Mouse (Mus musculus) layer of hippocampus, postnatal 36 days (tissue): ENCODE measurements around the gene Htr1d. TPM values are rescaled to one million over a fixed set of nuclear protein-coding genes. Genes with fewer than 3 reads are reported as not detected.
A peak's percentile ranks its signal among the peaks of the same experiment; 100 is the strongest.

Experiments
- DNase-seq, 2 experiments: peaks; one replicate each; pipeline ENCODE4 v3.0.0; 2022
- total RNA-seq, 2 experiments: library from RNA; stranded (reverse); gene quantifications; 2 replicates each; pipeline ENCODE4 v1.2.3; 2021

Htr1d gene
- total RNA-seq: under 1 TPM; 0.12 to 0.28 TPM

DNA sequence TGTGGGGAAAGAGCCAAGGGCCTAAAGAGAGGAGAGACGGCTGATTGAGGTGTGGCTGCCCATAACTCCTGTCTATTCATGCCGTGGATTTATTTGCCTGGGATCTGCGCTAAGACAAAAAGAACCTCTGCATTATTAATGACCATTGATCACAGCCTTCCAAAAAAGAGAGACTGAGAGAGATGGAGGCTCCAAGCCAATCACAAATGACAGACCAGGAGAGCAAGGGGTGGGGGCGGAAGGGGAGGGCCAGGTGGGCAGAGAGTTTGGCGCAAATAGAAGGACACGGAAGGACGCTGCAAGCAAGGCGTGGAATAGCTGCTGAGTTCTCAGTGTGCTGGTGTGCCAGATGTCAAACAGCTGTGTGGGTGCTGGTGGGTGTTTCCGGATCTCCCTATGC lies at the start of gene Htr1d:
Htr1d (plus strand) TSS at position 301 of the 400 bp plus-strand sequence.
- DNase-seq: no peak

DNA sequence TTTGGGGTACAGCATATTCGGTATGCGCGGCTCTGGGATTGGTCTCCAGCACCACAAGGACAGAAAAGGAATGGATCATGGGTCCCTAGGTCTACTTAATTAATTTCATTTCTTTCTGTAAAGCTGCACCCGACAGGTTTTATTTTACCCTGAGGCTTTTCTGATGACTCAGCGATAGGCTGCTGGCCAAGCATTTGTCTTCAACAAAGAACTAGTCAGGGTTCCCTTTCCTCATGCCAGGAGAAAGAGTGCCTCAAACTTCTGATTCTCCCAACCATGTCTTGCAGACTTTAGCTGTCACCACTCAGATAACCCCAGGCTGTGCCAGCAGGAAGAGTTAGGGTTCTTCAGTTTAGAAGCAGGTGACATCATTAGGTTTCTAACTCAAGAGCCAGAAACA lies 46.3 kb upstream of the Htr1d start:
- no peak for DNase-seq

DNA sequence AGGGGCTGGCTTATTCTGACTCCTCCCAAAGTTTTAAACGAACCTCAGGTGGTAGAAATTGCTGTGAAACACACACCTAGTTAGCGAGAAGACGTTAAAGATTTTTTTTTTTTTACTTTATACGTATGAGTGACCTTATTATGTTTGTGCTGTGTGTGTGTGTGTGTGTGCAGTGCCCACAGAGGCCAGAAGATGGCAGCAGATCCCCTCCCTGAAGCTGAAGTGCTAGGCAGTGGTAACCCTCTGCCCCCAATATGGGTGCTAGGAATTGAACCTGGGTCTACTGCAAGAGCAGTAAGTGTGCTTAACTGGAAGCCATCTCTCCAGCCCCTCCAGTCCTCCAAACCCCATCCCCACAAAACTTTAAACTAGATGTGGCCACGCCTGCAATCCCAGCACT lies 40.3 kb upstream of the Htr1d start:
- DNase-seq: no peak

- DNase-seq: no peak
Observed at GRCm38 (mm10) chr4:136383839-136384238, 39.5 kb upstream of the Htr1d start.

- no peak for DNase-seq
Observed at GRCm38 (mm10) chr4:136387261-136387660, 36.1 kb upstream of the Htr1d start.

DNA sequence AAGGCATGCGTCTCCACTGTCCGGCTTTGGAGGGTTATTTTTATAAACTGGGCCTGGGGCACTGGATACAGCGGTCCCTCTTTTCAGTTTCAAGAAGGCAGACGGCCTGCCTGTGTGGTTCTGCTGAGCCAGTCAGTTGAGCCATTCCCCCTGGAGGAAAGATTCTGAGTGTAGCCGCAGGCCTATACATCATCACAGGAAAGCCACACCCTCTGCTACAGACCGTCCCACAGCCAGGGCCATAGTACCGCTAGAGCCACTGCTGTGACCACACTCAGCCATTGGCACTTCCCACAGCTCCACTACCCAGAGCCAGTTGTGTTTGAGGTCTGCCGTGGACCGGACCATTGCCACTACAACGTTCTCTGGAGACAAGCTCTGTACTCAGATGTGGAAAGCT lies 21.5 kb upstream of the Htr1d start:
- no peak for DNase-seq

DNA sequence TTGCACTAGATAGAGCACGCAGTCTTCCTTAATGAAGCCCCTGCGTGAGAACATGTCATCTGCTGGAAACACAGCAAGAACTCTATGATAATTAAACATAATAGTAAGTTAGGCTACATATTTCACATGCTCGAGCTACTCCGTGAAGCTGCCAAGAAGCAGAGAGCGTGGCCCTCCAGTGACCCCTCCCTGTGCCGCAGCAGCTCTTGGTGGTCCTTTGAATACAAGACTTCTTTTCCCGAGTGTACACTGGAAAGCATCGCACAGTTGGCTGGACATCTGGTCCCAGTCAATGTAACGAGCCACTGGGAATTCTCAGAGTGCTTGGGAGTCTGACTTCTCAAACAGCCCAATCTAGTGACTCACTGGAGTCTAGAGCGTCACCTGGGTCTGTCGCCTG lies 15.5 kb upstream of the Htr1d start:
- DNase-seq: no peak

- DNase-seq: no peak
Observed at GRCm38 (mm10) chr4:136411995-136412765, 11.1 kb upstream of the Htr1d start.

DNA sequence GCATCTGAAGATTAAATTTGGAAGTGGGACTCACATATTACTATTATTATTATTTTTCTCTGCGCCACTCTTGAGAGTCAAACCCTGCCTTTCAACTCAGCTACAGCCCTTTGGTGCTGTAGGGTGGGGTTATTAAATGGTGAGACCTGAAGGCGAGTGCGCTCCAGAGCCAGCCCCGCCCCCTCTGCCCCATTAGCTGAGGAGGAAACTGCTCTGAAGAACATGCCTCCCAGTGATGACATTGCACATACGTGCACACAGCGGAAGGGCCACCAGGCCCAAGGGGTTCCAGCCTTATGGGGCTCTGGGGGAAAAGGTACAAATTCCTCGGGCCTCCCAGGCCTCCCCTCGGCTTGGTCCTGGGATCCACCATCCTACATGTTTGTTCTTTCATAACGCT lies 7.8 kb upstream of the Htr1d start:
- no peak for DNase-seq

DNA sequence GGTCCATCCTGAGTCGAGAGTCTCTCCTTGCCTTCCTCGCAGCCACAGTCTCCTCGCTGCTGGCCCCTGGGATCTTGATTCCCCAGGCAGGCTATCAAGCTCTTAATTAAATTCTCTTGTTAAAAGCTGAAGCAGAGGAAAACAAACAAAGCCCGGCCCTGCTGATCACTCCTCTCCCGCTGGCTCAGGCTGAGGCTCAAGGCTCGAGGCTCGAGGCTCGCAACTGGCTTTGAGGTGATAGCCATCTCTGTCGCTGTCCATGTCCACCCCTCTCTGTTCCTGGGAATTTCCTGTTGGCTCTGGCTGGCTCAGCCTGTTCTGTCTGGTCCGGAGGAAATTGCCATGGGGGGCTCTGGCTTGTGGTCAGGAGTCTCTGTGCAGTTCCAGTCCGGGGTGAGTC lies 4.4 kb upstream of the Htr1d start:
- no peak for DNase-seq

DNA sequence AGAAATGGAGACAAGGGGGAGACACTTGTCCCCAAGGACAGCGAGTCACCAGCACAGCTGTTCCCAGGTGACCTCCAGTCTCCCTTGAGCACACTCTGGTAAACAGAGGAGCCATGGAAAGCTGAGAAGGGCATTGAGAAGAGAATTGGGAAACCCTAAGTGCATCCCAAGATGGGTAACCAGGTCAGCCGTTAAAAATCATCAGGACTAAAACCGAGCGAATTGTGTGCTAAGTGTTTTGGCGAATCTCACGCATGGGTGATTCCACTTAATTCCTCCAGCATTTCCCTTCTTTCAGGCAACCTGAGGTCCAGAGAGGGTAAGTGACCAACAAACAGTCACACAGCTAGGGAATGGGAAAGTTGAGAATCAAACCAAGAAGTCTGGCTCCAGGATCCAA lies 3.9 kb upstream of the Htr1d start:
- DNase-seq: no peak

GRCm38 (mm10) chr4:136424120-136424999 lies 1.0 kb downstream of the Htr1d start:
- DNase-seq: no peak

DNA sequence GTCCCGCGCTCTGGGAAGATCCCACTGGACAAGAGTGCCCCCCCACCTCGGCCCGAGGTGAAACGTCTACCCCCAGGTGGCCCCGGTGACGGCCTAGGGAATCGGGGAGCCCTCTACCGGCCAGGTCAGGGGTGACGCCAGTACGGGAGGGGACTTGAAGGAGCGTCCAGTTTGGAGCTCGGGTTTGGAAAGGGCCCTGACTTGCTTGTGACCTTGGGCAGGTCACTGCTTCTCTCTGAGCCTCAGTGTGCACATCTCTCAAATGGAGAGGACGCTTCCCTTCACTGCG lies 1.6 kb downstream of the Htr1d start:
- no peak for DNase-seq

DNA sequence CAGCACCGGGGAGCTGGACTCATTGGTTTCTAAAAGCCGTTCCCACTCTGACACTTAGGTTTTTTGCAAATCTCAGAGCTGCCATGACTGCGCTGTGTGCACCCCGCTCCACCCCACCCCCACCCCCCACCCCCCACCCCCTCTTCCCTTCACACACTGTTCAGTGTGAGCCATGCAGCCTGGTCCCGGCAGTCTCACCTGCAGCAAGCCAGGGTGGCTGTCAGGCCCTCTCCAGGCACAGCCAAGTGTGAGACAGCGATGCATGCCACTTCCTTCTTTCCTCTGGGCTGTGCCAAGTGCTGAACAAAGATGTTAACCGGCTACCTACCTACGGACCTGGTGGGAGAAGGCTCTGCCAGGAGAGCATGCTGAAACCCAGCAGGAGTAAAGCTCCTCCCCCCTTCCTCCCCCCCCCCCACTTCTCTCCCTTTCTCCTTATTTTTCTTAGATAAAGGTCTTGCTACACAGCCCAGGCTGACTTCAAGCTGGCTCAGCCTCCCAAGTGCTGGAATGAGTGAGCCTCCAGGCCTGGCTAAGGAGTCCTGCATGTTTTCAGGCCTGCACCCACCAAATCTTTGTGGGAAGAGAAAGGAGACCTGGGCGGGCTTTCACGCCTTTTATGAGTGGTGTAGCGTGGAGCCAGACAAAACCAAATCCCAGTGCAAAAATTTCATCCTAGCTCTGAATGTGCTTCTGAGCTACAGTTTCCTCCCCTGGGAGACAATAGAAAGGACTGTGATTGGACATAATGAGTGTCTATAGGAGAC lies 7.5 kb downstream of the Htr1d start:
- no peak for DNase-seq

DNA sequence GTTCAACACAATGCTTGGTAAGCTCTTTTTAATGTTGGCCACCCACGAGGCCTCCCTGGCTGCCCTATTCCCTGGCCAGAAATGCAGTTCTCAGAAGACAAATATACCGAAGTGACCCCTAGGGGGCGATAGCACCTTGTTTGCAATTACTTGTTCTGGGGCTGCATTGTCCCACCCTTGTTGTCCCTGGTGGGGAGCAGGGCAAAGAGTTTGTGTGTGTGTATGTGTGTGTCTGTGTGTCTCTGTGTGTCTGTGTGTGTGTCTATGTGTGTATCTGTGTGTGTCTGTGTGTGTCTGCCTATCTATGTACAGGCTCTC lies 8.0 kb downstream of the Htr1d start:
- DNase-seq: peak in 1 of 2 experiments; percentile 22

DNA sequence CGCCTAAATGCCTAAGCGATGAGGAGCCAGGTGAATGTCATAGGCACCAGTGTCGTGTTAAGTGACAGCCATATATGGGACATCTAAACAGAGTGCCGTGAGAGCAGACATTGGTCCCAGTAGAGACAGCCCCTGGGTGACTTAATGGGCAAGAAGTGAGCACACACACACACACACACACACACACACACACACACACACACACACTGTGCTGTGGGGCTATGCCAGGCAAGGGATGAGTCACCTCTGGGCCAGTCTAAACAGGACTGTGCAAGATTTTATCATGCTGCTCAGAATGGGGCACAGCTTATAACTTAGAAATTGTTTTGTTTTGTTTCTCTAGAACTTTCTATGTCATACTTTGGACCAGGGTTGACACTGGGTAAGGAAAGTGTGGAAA lies 10.7 kb downstream of the Htr1d start:
- no peak for DNase-seq

GRCm38 (mm10) chr4:136439106-136439505 lies 15.8 kb downstream of the Htr1d start:
- DNase-seq: no peak

DNA sequence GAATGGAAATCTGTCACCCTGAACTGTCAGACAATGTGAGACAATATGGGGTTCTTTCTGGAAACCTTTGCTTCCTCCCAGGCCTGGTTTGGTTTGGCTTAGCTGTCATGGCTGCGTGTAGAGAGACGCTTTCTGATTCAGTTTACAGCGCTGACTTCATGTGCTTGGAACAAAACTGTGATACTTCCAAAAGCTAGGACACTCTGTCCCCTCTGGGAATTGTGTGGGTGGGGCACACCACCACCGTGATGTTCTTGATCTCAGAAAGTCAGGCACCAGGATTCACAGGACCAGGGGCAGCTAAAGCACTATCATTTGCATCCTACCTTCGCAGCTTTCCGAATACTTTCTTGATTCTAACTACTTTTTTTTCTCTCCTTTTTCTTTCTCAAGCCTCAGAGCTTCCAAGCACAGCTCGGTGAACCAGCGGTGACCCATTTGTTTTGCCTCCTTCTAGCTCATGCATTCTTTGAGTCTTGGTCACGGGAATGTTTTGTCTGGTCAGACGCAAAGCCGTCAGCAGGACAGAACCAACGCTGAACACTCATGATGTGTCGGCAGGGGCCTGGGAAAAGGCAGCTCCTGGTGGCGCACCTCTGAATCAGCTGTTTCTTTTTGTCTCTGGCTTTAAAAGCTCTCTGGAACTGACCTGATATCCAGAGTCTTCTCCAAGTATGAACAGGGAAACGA lies 18.2 kb downstream of the Htr1d start:
- no peak for DNase-seq

DNA sequence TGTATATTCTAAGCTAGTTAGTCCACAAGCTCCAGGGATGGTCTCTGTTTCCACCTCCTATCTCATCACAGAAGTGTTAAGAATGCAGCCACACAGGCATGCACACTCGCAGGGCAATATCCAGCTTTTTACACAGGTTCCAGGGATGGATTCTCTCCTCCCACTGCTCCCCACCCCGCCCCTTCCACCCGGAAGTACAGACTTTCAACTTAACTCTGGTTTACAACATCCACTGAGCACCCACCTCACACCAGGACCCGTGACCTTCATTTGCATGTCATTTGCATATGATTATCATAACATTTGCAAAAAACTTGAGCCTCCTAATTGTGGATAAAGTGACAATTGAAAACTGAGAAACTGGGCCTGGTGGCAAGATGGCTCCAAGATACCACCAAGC lies 21.2 kb downstream of the Htr1d start:
- DNase-seq: no peak

GRCm38 (mm10) chr4:136449795-136450194 lies 26.5 kb downstream of the Htr1d start:
- DNase-seq: no peak

GRCm38 (mm10) chr4:136450271-136450670 lies 26.9 kb downstream of the Htr1d start:
- no peak for DNase-seq

DNA sequence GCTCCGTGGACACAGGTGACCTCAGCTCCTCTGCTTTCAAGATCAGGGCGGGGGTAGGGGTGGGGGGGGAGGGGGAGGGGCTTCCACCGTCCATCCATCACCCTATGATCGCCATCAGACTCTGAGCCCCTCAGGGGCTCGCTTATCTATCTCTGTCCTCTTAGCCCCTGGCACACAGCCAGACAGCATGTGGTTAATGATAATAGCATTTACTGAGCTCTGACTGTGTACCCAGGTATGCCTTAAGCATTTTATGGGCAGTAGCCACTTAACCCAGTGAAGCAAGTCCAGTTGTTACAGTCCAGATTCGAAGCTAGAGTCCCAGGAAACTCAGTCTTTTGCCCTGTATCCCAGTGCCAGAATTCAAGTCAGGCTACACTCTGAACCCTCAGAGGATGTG lies 28.2 kb downstream of the Htr1d start:
- DNase-seq: no peak

- DNase-seq: no peak
Observed at GRCm38 (mm10) chr4:136452286-136452685, 29.0 kb downstream of the Htr1d start.
